Mouse (Mus musculus): Measurements from ENCODE around the gene Ctbp1.

Ctbp1 gene

DNA sequence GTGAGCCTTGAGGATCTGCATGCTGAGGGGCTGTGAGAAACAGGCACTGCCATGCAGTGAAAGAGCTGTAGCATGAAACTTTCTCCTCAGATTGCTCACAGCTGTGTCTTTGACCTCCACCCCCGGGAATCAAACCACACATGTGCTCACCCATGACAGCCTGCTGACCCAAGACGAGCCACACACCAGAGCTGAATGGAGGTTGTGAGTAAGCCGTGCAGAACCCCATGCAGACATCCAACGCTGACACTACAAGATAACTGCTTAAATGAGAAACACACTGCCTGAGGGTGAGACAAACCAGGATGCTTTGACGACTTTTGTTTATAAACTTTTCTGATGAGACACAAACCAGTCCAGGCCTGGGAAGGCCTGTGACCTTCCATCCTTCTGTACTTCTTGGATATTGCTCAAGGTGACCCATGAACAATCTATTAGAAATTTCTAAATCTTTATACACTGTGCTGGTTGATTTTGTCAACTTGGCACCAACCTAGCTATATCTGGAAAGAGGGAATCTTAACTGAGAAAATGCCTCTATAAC lies 30.3 kb downstream of the Ctbp1 start:
- DNase-seq (ENCODE audit: low read depth, low spot score), result no peak

DNA sequence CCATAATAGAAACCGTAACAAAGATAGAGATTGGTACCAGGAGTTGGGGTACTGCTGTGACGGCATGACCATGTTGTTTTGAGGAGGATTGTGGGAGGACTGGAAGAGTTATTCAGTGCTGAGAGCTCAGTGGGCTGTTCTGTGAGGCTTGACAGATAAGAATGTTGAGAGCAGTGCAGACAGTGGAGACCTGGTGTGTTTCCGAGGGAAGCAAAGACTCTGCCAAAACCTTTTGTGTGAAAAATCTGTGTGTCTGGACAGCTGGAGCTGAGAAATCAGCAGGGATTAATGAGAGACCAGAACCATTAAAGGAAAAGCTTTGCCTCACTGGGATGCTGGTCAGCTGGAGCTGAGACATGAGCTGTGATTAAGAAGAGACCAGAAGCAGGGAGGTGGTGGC lies 34.9 kb downstream of the Ctbp1 start:
- DNase-seq (ENCODE audit: low read depth, low spot score), result no peak

DNA sequence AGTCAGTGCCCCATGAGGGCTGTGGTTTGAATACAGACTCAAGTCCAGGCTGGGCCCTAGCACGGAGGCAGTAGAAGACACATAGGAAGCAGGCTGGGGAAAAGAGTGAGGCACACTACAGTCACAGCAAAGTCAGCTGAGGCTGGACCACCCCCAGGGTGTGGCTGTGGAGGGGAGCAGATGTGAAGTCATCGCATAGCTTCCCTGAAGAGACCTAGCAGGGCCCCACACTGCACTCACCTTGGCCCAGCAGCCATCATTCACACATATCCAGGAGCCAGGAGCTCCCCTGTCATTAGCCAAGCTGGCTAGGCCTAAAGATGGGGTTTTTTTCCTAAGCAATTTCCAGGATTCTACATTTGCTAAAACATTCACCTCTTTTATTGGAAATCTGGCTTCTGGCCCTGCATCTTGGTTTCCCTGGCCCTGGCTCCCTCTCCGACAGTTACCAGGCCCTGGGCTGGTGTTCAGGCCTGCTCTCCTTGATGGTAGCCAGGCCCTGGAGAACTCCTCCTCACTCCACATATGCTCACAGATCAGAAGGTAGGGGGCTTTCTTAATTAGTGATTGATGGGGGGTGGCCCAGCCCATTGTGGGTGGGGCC lies 35.6 kb downstream of the Ctbp1 start:
- no peak for DNase-seq (ENCODE audit: low read depth, low spot score)

DNA sequence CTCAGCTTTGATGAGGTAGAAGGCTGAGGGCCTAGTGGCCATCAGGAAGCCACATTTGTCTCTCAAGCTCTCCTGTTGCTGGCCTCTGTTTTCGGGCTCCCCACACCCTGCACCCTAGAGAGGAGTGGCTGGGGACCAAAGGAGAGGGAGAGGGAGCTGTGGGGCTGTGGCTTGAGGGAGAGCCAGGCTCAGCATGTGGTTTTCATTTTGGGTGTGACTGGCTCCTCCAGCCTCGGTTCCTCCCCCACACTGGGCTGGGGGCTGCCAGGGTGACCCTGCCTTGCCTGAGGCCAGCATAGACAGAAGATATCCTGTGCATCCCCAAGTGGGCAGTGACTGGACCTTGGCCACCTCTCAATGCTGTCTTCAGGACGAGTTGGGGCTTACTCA lies 36.5 kb downstream of the Ctbp1 start:
- DNase-seq (ENCODE audit: low read depth, low spot score), result no peak

DNA sequence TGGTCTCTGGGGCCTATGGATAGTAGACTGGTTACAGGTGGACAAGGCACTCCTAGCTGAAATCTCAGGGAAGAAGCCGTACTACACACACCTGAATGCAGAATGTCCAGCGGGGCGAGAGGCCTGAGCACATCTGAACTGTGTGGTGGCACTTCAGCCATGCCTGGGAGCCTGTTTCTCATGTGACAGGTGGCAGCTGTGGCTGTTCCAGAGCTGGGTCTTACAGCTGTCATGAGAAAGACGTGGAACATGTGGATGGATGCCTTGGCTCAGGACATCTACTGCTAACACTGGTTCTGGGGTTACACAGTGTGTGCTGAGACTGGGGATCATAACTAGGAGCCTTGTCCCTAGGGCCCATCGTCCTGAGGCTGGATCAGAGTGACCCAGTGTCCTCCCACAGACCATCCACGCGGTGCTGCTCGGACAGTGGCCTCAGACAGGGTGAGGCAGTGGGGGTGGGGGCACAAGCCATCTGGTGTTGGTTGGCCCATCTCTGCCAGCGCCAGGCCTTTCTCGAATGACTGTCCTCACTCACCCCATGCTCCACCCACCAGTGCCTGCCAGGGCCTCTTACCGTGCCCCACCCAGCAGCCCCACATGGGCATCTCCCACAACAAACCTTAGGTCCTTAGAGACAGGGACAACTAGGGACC lies 37.1 kb downstream of the Ctbp1 start:
- DNase-seq (ENCODE audit: low read depth, low spot score), result no peak

DNA sequence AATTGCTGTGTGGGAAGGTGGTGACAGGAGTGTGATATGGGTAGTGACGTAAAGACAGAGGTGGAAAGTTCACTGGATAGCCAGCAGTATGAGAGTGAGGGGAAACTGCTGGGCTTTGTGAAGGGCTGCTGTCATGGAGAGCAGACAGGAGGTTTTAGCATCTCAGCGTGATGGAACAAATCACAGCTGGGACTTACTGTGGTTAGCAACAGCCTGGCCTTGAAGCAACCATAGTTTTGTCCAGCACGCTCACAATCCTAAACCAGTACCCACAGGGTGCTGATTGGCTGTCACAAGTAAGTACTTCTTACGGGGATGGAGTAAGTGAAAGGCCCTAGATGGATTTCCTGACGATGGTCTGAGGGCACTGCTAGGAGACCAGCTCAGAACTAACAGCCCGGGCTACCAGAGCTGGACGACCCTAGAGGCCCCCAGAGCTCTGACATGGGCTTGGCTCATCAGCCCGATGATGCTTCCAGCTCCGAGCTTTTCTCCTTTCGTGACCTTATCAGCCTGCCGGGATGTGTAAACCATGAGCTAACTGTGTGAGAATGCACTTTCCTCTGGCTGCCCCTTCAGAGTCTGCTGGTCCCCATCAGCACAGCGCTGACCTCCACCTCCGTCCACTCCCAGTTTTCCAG lies 40.3 kb downstream of the Ctbp1 start:
- no peak for DNase-seq (ENCODE audit: low read depth, low spot score)

DNA sequence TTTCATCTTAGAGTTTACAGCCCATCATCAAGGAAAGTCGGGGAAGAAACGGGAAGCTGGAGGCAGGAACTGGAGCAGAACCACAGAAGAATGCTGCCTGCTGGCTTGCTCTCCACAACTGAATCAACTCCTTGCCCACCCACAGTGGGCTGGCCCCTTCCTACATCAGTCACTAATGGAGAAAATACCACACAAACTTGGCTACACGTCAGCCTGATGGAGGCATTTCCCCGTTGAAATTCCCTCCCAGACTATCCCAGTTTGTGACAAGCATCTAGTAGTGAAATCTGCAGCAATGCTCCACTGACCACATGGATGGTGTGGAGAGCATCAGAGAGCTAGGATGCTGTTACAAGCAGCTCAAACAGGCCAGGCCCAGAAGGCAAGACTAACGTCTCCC lies 42.0 kb downstream of the Ctbp1 start:
- no peak for DNase-seq (ENCODE audit: low read depth, low spot score)

DNA sequence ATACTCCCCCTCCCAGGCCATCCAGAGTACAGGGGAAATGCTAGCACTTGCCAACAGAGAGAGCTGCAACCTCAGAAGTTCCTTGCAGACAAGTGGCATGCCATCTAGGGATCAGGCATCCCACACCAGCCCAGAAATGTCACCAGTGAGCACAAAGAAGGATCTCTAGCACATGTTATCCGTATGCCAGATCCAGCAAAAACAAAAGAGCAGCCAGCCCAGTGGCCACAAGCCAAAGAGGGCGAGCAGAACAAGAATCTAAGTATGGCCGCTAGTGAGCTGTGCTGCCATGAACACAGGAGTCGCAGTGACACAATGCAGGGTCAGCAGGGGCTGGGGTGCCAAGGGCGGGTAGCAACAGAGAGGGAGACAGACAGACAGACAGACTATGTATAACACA lies 44.5 kb downstream of the Ctbp1 start:
- no peak for DNase-seq (ENCODE audit: low read depth, low spot score)

DNA sequence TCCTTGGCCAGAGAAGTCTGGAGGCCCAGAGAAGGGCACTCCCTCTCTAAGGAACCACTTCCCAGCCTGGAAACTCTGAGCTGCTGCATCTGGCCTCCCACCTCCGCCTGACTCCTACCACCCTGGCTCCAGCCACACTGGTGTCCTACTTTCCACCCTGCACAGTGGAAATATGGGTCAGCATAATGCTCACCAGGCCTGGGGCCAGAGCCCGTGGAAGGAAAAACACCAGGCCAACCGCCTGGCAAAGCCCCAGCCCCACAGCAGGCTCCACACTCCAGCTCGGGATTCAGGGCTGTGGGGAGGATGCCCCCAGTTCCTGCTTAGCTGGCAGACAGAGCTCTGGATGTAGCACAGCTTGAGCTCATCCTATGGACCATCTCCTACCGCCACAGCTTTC lies 46.4 kb downstream of the Ctbp1 start:
- no peak for DNase-seq (ENCODE audit: low read depth, low spot score)

DNA sequence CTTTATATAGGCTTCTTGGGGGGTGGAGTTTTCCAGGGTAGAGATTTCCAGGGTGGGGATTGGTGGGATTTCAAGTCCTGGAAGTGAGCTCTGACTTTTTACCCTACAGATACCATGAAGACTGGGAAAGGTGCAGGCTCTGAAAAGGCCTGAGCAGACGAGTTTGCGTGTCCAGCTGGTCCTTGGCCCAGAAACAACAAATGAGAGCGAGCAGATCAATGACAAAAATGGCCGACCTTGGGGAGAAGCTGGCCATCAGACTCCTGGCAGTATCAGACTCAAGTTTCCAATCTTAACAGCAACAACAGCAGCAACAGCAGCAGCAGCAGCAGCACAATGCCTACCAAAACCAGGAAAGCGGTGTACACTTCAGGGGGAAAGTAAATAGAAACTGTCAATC lies 49.1 kb downstream of the Ctbp1 start:
- DNase-seq (ENCODE audit: low read depth, low spot score), result no peak

DNA sequence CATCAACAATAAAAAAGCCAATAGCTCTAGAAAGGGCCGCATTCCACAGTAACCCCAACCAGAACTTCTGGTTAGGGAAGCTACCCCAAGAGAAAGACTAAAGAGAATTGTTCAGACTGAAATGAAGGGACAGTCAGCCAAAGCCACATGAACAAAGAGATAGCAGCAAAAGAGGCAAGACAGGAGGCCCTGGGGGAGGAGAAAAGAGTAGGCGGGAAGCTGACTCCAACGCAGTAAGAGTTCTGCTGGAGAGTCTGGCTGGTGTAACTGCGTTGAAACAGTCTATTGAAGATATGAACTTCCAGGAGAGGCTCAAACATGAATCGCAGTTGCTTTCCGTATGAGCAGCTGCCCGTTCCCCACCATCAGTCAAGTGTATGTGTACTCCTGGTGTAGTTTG lies 50.3 kb downstream of the Ctbp1 start:
- DNase-seq (ENCODE audit: low read depth, low spot score), result no peak

DNA sequence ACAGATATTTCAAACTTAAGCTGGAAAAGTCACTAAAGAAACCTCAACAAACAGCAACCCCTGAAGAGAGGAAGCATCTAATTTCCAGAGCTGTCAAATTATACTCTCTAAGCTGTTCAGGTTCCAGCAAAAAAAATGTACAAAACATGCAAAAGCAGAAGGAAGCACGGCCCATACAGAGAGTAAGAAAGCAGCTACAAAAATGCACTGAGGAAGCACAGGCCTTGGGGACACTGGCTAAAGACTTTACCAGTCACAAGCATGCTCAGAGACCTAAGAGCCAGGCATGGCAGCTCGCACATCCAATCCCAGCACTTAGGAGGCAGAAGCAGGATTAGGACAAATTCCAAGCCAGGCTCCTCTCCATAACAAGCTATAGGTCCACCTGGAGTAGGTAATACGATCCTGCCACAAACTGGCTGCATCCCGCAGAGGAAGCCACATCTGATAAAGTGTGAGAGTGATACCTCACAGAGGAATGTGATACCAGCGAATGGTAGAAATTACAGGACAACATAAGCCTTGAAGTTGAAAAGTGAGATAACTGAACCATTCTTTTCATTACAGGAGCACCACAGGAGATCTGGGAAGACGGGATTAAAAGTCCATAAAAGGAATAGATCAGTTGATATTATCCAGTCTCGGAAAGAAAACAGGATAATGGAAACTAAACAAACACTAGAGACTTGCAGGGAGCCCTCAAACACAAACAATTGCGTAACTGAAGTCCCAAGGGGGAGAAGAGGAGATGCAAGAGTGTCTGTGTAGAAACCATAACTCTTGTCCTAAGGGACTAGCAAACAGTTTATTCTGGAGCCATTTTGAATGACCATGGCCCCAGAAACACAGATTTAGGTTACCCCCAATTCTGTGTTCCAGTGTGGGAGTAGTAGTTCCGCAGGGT lies 51.7 kb downstream of the Ctbp1 start:
- DNase-seq (ENCODE audit: low read depth, low spot score), result no peak

DNA sequence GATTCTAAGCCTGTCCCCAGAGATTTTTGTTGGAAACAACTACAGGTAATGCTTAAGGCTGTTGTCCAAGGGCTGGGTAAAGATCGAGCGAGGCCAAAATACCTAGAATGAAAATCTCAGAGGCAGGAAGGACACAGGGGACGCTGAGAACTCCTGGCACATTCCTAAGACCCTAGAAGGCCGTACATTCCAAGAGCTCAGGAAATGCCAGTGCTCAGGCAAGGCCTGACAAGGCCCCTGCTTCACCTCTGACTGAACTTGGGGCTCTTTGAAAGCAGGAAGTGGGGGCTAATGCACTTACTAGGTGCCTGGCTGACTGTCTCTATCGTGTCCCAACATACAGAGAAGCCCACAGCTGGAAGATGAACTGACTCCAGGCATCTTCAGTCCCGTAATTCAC lies 52.4 kb downstream of the Ctbp1 start:
- DNase-seq (ENCODE audit: low read depth, low spot score), result peak; percentile 29

DNA sequence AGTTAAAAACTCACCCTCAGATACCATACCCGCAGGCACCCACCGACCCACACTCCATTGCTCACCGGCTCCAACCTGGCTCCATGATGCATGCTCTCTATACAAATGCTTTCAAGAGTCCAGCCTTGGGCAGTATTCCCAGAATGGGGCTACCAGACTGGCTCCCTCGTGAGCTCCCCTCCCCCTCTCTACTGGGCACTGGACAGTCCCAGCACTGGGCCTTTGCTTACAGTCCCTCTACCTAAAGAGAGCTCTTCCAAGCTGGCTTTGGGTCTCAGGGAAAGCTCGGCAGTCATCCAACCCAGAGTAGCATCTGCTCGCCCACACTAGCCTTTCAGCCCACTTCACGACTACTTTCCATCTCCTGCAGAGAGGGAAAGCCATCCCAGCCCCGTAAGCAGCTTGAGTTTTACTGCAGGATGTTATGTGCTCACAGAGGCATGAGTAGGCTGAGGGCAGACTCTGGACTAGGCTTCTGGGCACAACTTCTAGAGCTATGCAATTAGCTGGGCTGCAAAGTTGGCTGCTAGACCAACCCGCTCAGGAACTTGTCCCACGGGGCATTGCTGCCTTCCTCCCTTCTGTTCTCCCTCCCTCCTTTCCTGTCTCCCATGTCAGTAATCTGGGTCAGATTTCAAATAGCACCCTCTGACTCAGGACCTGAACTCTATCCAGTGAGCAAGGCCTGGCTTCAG lies 54.3 kb downstream of the Ctbp1 start:
- no peak for DNase-seq (ENCODE audit: low read depth, low spot score)

DNA sequence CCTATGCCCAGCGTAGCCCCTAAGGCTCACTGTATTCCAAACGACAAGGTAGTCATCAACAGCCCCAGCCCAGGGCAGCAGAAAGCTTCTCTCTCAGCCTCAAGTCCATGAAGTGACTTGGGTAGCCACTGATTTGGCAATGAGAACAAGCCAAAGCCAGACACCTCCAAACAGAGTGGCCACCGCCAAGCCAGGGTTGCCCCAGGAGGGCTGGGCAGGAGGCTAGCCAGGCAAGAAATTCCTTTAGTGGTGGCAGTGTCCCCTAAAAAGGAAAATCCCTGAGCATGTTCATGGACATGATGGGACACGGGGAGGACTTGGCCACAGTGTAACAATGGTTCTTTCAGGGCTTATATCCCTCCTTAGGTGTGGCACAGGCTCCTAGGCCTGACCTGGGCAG lies 55.0 kb downstream of the Ctbp1 start:
- DNase-seq (ENCODE audit: low read depth, low spot score), result no peak

DNA sequence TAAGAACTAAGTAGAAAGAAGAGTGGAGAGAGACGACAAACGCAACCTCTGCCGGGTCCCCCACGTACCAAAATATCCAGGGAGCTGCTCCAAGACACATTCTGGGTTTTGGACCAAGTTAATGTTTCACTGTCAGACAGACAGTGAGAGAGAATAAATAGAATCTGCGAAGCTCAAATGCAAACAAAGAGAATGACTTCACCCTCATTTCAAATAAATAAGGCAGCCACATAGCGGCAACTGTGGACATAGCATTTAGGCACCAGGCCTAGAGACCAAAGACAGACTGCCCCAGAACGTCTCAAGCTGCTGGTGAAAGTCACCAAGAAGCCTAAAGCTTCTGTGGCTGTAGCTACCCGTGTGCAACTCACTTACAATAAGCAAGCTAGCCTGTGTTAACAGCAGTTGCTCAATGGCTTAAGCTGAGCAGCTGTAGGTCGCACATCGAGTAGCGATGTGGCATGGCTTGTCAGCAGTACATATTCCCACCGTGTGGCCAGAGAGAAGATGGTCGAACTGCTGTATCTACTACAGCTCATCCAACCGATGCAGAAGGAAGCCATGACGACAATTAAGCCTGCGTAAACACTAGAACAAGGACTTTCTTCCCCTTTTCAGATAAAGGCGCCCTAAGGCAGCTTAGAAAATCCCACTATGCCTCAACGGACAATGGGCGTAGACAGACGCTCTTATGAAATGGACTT lies 55.9 kb downstream of the Ctbp1 start:
- no peak for DNase-seq (ENCODE audit: low read depth, low spot score)

DNA sequence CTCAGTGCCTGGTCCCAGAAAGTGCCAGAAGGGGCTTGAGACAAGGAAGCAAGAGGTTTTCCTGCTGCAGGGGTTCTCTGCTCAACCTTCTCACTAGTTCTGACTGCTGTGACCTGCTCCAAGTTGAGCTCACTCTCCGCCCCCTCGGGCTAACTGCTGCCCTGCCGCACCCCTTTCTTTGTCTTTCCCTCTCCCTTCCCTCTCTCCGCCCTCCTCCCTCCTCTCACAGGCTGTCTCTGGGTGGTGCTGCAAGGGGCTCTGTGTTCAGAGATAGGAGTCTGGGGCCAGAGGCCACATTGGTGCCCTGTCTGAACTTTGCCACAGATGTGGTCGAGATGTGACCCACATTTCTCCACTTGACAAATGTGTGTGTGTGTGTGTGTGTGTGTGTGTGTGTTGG lies 56.7 kb downstream of the Ctbp1 start, which contains the start of gene Spon2:
Gene Spon2, minus strand, starts transcription at position 375 of the 400 bp plus-strand sequence.
- DNase-seq (ENCODE audit: low read depth, low spot score), result no peak

DNA sequence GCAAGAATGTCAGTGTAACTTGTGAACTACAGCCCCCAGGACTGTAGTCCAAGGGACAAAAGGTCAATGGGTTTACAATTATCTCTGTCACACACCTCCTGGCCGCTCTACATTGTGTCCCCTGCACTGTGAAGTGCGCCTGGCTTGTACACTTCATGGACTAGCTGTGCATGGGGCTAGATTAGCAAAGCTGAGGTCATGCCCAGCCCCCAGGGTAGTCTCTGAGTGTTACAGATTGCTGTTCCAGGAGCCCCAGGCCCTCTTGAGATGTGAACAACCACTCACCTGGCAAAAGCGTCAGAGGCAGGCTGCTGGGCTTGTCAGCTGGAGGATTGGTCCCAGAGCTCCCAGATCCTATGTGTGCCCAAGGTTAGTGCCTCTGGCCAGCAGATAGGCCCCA lies 57.1 kb downstream of the Ctbp1 start:
- no peak for DNase-seq (ENCODE audit: low read depth, low spot score)

DNA sequence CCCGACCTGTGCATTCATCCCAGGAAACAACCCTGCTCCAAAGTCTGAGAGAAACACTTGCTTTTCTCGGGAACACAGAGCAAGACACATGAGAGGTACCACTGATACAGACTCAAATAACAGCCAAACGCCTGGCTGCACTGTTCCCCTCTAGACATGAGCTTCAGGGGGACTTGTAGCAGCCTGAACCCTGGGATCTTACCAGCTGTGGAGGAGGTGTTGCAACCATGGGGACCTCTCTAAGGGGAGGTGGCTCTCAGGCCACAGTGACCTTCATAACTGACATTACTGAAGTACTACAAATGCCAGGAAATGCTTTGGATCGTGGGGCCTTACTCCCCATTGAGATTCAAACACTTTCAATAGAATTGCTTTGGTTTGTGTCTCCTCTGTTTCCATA lies 60.1 kb downstream of the Ctbp1 start:
- no peak for DNase-seq (ENCODE audit: low read depth, low spot score)

DNA sequence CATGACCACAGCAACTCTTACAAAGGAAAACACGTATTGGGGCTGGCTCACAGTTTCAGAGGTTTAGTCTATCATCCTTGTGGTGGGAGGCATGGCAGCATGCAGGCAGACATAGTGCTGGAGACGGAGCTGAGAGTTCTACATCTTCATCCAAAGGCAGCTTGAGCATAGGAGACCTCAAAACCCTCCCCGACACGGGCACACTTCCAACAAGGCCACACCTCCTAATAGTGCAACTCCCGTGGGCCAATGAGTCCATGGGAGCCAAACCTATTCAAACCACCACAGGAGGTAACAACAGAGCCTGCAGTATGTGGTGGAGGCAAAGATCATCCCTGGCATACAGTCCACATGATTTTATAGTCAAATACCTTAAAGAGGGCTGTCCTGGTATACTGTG lies 63.5 kb downstream of the Ctbp1 start:
- DNase-seq (ENCODE audit: low read depth, low spot score), result no peak

DNA sequence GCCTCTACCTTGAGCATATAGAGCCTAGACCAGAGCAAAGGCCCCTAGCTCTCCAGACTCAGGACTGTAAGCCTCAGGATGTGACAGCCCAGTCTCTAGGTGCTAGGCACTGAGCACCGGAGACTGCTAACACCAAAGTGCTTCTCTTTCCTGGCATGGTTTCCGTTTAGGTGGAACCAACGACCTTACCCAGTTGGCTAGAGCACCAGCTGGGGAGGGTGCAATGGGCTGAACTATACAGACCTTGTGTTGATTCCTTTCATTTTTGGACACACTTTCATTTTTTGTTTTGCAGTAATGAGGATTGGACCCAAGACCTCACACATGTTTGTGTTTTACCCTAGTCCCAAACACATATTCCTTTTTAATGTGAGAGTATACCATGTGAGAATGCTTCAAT lies 64.3 kb downstream of the Ctbp1 start:
- no peak for DNase-seq (ENCODE audit: low read depth, low spot score)

Measured in forelimb bud, embryonic 11.5 days (tissue).